Mouse (Mus musculus) neural tube, embryonic 15.5 days (tissue): Measurements from ENCODE around the gene Prr12. TPM values are rescaled to one million over a fixed set of nuclear protein-coding genes. Genes with fewer than 3 reads are reported as not detected.
"Not testable (repeated sequence)": the region's sequence is repeated elsewhere in the genome, so short reads cannot be mapped to it uniquely, and the experiment has no call there.

Experiments
- ATAC-seq: fragments of 200-750 bp; cut with Nextera tagmentation; 2 replicates; pipeline ENCODE4 v1.8.0; 2017; ENCODE audit warnings: mild to moderate bottlenecking, moderate TSS enrichment, moderate library complexity; ENCODE audit not compliant: low FRiP score
- H3K27ac ChIP-seq: fragments of 300-500 bp; sonication (generic); replicated peaks from 2 replicates; pipeline ENCODE4 v1.5.1; 2015; ENCODE audit warnings: mild to moderate bottlenecking, inconsistent platforms
- H3K27me3 ChIP-seq: fragments of 300-500 bp; sonication (generic); replicated peaks from 2 replicates; pipeline ENCODE4 v1.6.1; 2015; ENCODE audit warnings: inconsistent platforms
- H3K36me3 ChIP-seq: fragments of 300-500 bp; sonication (generic); 2 replicates; pipeline ENCODE4 v1.6.1; 2015; ENCODE audit warnings: inconsistent platforms
- H3K4me1 ChIP-seq: fragments of 300-500 bp; sonication (generic); 2 replicates; pipeline ENCODE4 v1.6.1; 2015; ENCODE audit warnings: inconsistent platforms
- H3K4me2 ChIP-seq: fragments of 300-500 bp; sonication (generic); 2 replicates; pipeline ENCODE4 v1.6.1; 2015; ENCODE audit warnings: inconsistent platforms, mild to moderate bottlenecking, moderate library complexity
- H3K4me3 ChIP-seq: fragments of 300-500 bp; sonication (generic); replicated peaks from 2 replicates; pipeline ENCODE4 v1.5.1; 2015; ENCODE audit warnings: mild to moderate bottlenecking, inconsistent platforms
- H3K9ac ChIP-seq: fragments of 300-500 bp; sonication (generic); replicated peaks from 2 replicates; pipeline ENCODE4 v1.6.1; 2015; ENCODE audit warnings: mild to moderate bottlenecking, inconsistent platforms
- H3K9me3 ChIP-seq: fragments of 300-500 bp; sonication (generic); replicated peaks from 2 replicates; pipeline ENCODE4 v1.6.1; 2016; ENCODE audit warnings: inconsistent platforms
- WGBS: fragments of 180-500 bp; shearing (Covaris S2); methylation state at CpG from one replicate; pipeline ENCODE4 v1.1.7; 2015; ENCODE audit warnings: mixed read lengths; 5-methylcytosine and 5-hydroxymethylcytosine counted together
- polyA plus RNA-seq: library from polyadenylated mRNA; unstranded; fragments of >200 nt; fragmentation: Nextera tagmentation; extraction: Ambion mirVana; gene quantifications from 2 replicates; pipeline ENCODE4 v1.2.1, GENCODE M21; 2015

The Prr12 gene
- polyA plus RNA-seq, 1 experiment from 2014 or later, result 12.3 TPM

- ATAC-seq, result no peak
- Histone ChIP-seq H3K9me3 (no peaks in the 10 kb centered on the region), H3K27ac (no peak overlapping the region), H3K4me3 (no peak overlapping the region), H3K4me1 (peaks cover 10% of the 10 kb centered on the region), H3K9ac (no peak overlapping the region), H3K27me3 (no peaks in the 10 kb centered on the region), H3K36me3 (peaks cover 88% of the 10 kb centered on the region), H3K4me2 (no peak overlapping the region)
- WGBS, result 97% methylated on average over 8 of the region's 8 CpGs
Observed at GRCm38 (mm10) chr7:45030857-45031256, 21.8 kb downstream of the Prr12 start.

DNA sequence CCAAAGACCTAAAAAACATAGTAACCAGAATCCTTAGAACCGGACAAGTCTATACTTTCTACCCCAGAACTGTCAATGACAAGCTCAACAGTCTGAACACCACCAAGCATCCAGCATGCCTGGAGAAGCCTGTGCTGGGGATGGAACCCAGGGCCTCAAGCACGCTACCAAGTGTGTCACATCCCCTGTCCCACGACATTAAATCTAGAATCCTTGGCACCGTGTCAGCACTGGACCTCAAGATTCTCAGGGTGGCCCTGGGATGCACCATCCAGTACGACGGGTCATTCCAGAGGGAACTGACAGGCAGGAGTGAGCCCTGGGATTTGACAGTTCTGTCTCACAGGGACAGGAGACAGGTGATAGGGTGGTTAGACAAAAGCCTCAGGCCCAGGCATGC, 22.7 kb downstream of the Prr12 start:
- no peaks in the 10 kb centered on the region for H3K9me3 ChIP-seq

GRCm38 (mm10) chr7:45028351-45028750, 24.3 kb downstream of the Prr12 start:
- H3K27me3 ChIP-seq, result no peaks in the 10 kb centered on the region
- no peak overlapping the region for H3K9ac ChIP-seq
- peaks cover 63% of the 10 kb centered on the region for H3K36me3 ChIP-seq
- H3K9me3 ChIP-seq, result no peaks in the 10 kb centered on the region
- H3K4me3 ChIP-seq, result no peak overlapping the region
- no peak for ATAC-seq
- H3K27ac ChIP-seq, result no peak overlapping the region
- 96% methylated on average over 11 of the region's 11 CpGs for WGBS
- H3K4me2 ChIP-seq, result no peak overlapping the region
- H3K4me1 ChIP-seq, result peaks cover 10% of the 10 kb centered on the region

More for the DNA sequence above, 22.7 kb downstream of the Prr12 start:
- no peaks in the 10 kb centered on the region for H3K27me3 ChIP-seq
- H3K4me3 ChIP-seq, result no peak overlapping the region
- peaks cover 79% of the 10 kb centered on the region for H3K36me3 ChIP-seq
- no peak overlapping the region for H3K9ac ChIP-seq
- H3K27ac ChIP-seq, result no peak overlapping the region
- H3K4me1 ChIP-seq, result peaks cover 10% of the 10 kb centered on the region
- H3K4me2 ChIP-seq, result no peak overlapping the region
- no peak for ATAC-seq
- 94% methylated on average over 6 of the region's 6 CpGs for WGBS

DNA sequence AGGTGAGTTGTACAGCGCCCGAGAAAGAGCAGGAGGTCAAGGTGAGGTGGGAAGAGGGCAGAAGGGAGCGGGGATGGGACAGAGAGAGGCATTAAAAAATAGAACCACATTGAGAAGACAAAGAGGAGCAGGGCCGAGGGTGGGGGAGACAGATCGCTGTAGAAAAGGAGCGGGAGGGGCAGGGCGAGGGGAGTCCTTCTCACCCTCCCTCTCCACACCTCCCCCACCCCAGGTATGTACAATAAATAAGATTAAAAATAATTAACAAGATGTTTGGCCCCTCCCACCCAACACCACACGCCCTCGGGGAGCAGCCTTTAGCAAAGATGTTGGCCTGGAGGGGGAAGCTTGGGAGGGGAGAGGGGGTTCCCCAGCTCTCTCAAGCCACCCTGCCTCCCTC, 24.9 kb downstream of the Prr12 start:
- H3K4me2 ChIP-seq, result no peak overlapping the region
- H3K36me3 ChIP-seq, result peaks cover 58% of the 10 kb centered on the region
- WGBS, result 95% methylated on average over 9 of the region's 9 CpGs
- no peak overlapping the region; the same call in 1 of the 2 replicates for H3K27ac ChIP-seq
- no peak overlapping the region for H3K4me3 ChIP-seq
- H3K4me1 ChIP-seq, result peaks cover 10% of the 10 kb centered on the region
- ATAC-seq, result no peak
- no peaks in the 10 kb centered on the region for H3K27me3 ChIP-seq
- H3K9me3 ChIP-seq, result no peaks in the 10 kb centered on the region
- no peak overlapping the region for H3K9ac ChIP-seq

DNA sequence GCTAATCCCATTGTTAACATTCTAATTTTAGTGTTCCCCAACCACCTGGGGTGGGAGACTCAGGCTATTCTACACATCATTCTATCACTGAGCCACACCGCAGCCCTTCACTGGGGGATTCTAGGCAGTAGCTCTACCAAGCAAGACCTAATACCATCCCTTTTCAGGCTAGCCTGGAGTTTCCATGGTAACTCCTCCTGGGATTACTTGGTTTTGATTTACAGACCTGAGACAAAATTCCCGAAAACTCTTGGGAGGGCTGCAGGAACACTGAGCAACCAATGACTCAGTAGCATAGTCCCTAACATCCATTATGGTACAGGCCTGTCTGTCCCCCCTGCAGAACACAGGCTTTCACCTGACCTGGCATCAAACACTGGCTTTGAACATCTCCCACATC, 26.4 kb downstream of the Prr12 start:
- no peaks in the 10 kb centered on the region for H3K27me3 ChIP-seq
- no peak; the same call in 1 of the 2 replicates for ATAC-seq
- H3K36me3 ChIP-seq, result peaks cover 43% of the 10 kb centered on the region
- H3K4me1 ChIP-seq, result peaks cover 10% of the 10 kb centered on the region
- H3K4me3 ChIP-seq, result no peak overlapping the region
- no peak overlapping the region for H3K4me2 ChIP-seq
- WGBS, result 33% methylated on average over 2 of the region's 2 CpGs
- no peak overlapping the region for H3K9ac ChIP-seq
- H3K27ac ChIP-seq, result peak overlapping the region; percentile 7; the same call in 1 of the 2 replicates
- H3K9me3 ChIP-seq, result no peaks in the 10 kb centered on the region

- no peak for ATAC-seq
- H3K9ac ChIP-seq, result no peak overlapping the region
- WGBS, result 82% methylated on average over 8 of the region's 8 CpGs
- H3K4me1 ChIP-seq, result peaks cover 10% of the 10 kb centered on the region
- peaks cover 38% of the 10 kb centered on the region for H3K36me3 ChIP-seq
- no peaks in the 10 kb centered on the region for H3K27me3 ChIP-seq
- no peaks in the 10 kb centered on the region for H3K9me3 ChIP-seq
- H3K27ac ChIP-seq, result peak overlapping the region; percentile 7; the same call in 1 of the 2 replicates
- H3K4me3 ChIP-seq, result no peak overlapping the region
- H3K4me2 ChIP-seq, result no peak overlapping the region
Observed at GRCm38 (mm10) chr7:45025601-45026220, 27.0 kb downstream of the Prr12 start.

GRCm38 (mm10) chr7:45024281-45025248, 28.1 kb downstream of the Prr12 start:
- Histone ChIP-seq H3K27me3 (no peaks in the 10 kb centered on the region), H3K9me3 (no peaks in the 10 kb centered on the region), H3K27ac (peak overlapping the region; percentile 28; the same call in 1 of the 2 replicates), H3K36me3 (peaks cover 27% of the 10 kb centered on the region), H3K4me1 (peaks cover 10% of the 10 kb centered on the region), H3K4me2 (no peak overlapping the region), H3K4me3 (no peak overlapping the region), H3K9ac (no peak overlapping the region)
- no peak for ATAC-seq
- WGBS, result 92% methylated on average over 15 of the region's 15 CpGs

GRCm38 (mm10) chr7:45023711-45024110, 29.0 kb downstream of the Prr12 start:
- H3K27ac ChIP-seq, H3K4me3 ChIP-seq, H3K4me2 ChIP-seq, H3K9me3 ChIP-seq, H3K9ac ChIP-seq, ATAC-seq, H3K27me3 ChIP-seq: not testable (repeated sequence)
- H3K36me3 ChIP-seq, result peaks cover 19% of the 10 kb centered on the region
- peaks cover 14% of the 10 kb centered on the region for H3K4me1 ChIP-seq
- 81% methylated on average over 5 of the region's 5 CpGs for WGBS

GRCm38 (mm10) chr7:45020225-45020624, 32.5 kb downstream of the Prr12 start:
- peaks cover 5% of the 10 kb centered on the region; the same call in 1 of the 2 replicates for H3K27me3 ChIP-seq
- H3K4me2 ChIP-seq, result no peak overlapping the region
- H3K27ac ChIP-seq, result no peak overlapping the region
- ATAC-seq, result no peak
- no peak overlapping the region for H3K9ac ChIP-seq
- H3K9me3 ChIP-seq, result no peaks in the 10 kb centered on the region
- 71% methylated on average over 9 of the region's 9 CpGs for WGBS
- peaks cover 26% of the 10 kb centered on the region for H3K4me1 ChIP-seq
- no peaks in the 10 kb centered on the region for H3K36me3 ChIP-seq
- H3K4me3 ChIP-seq, result no peak overlapping the region

DNA sequence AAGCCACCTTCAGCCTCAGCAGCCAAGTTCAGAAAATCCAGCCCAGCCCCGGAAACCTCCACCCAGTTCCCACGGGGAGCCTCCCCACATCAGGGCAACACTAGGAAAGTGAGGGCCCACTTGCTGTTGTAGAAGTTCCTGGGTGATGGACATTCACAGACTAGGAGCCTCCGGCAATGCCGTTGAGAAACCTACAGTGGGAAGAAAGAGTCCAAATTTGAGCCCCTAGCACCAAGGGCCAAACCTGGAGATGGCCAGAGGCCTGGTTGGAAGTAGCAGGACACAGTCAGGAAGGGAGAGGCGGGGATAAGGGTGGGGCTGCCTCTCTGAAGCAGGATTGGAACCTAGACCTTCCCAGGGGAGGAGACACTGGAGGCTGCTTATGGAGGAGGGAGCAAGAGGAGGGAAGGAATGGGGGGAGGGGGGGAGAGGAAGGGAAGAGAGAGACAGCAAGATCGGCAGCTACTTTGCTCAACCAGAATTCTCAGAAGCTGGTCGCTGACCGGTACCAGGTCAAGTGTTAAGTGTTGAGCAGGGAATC, 33.6 kb downstream of the Prr12 start:
- 43% methylated on average over 8 of the region's 8 CpGs for WGBS

DNA sequence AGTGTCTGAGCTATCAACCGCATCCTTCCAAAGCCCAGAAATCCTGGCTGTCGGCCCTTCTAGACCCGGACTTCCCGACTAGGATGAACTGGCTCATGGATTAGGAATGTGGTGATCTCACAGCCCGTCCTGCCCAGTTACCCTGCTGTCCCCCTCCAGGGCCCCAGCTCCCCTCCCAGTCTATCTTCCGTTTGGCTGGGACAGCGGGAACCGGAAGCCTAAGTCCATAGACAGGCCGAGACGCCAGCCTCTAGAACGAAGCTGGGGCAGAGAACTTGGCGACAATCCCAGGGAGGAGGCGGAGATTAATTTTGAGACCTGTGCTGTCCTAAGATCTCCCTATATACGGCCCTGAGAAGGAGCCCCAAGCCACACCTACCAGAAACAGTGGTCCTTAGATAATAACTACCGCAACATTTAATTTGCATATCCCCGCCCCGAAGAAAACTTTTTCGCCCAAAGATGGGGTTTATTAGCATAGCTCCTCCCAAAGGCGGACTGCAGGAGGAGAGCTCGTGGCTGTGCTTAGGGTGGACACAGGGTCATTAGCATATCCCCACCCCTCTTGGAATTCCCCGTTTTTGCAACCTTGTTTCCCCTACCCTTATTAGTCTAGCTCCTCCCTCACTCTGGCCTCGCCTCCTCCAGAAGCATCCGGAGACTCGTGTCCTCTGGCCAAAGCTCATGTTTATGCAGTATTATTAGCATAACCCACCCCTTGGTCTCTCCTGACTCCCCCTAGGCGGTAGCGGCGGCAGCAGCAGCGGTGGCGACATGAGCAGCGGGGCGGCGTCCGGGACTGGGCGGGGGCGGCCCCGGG, 35.2 kb downstream of the Prr12 start, which contains the start of gene Rras:
Gene Rras, plus strand, starts transcription at position 720 of the 820 bp plus-strand sequence.
- Histone ChIP-seq H3K9ac (peak within 1 kb of the TSS; percentile 45), H3K27ac (peak within 1 kb of the TSS; percentile 84), H3K4me2 (peak within 1 kb of the TSS; percentile 86), H3K36me3 (peaks cover 15% of the 10 kb centered on the region), H3K4me1 (peaks cover 50% of the 10 kb centered on the region), H3K4me3 (peak within 1 kb of the TSS; percentile 91), H3K27me3 (peaks cover 5% of the 10 kb centered on the region; the same call in 1 of the 2 replicates), H3K9me3 (no peaks in the 10 kb centered on the region)
- peak; percentile 72 for ATAC-seq
- WGBS, result under 1% methylated on average over 36 of the region's 36 CpGs

More for the DNA sequence above, 33.6 kb downstream of the Prr12 start:
- peak overlapping the region; percentile 91; the same call in 1 of the 2 replicates for H3K4me3 ChIP-seq
- no peaks in the 10 kb centered on the region for H3K9me3 ChIP-seq
- H3K27ac ChIP-seq, result no peak overlapping the region
- peak overlapping the region; percentile 86 for H3K4me2 ChIP-seq
- no peaks in the 10 kb centered on the region for H3K36me3 ChIP-seq
- peaks cover 5% of the 10 kb centered on the region; the same call in 1 of the 2 replicates for H3K27me3 ChIP-seq
- H3K4me1 ChIP-seq, result peaks cover 38% of the 10 kb centered on the region
- no peak for ATAC-seq
- no peak overlapping the region for H3K9ac ChIP-seq
